Mouse (Mus musculus) liver (tissue): ENCODE results near the gene Maged2.
"Not testable (repeated sequence)": the region's sequence is repeated elsewhere in the genome, so short reads cannot be mapped to it uniquely, and the experiment has no call there.

Experiments used
- DNase-seq: peaks from one replicate; pipeline ENCODE4 v3.0.0-alpha.2; 2020; ENCODE audit warnings: mixed read lengths

Gene Maged2

DNA sequence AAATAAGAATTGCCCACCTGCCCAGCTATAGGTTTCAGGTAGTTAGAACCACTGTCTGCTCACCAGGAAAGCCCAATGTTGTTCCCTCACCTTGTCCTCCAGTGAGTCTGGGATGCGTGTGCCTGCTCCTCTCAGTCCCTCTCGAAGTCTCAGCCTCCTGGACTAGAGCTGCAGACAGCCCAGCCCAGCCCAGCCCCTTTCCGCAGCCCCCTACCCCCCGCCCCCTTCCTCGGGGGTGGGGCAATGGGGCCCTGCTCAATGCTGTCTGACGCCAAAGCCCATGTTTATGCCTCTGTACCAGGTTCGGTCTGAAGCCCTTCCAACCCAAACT lies at the start of gene Maged2:
TSS of gene Maged2 (minus strand) at position 207 of the 331 bp plus-strand sequence.
- DNase-seq, result peak; percentile 19

DNA sequence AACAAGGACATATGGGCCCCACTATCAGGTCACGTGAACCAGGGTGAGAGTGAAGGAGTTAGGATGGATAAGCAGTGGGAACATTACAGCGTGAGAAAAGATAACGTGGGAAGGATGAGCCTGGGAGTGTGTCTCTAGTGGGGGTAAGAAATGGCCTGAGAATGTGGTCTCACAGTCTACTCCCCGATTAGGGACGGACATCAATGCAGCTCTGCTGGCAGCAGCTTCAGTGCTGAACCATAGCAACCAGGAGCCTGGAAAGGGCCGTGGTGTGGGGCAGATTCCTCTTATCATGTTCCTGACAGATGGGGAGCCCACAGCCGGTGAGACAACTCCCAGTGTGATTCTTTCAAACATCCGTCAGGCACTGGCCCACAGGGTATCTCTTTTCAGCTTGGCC lies 34.1 kb upstream of the Maged2 start:
- DNase-seq, result peak; percentile 16

DNA sequence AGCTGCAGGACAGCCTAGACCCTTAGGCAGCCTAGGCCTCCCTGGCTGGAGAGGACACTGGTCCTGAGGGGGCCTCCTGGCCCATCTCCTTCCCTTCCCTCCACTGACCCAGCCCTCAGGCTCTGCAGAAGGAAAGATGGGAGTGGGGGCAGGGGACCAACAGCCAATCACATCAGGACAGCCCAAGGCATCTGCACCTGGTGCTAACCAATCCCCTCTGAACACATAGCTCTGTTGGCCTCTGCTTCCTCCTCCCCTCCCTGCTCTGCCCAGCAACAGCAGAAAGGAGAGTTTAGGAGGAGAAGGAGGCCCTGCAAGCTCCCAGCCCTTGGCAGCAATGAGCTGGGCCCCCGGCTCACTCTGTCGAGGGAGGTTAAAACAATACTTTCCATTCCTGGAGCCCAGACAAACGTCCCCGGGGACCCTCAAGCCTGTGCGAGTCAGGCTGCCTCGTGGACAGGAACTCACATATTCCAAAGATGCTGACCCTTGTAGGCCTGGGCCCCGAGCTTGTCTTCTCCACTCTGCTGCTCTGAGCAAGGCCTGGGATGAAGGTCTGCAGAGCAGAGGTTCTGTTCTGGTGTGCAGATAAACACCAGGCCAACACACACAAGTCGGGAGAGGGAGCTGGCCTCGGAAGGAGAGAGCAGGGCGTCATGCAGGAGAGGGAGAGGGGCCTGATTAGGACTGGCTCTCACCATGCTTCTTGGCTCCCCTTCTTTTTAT lies 31.5 kb upstream of the Maged2 start:
- DNase-seq, result not testable (repeated sequence)

DNA sequence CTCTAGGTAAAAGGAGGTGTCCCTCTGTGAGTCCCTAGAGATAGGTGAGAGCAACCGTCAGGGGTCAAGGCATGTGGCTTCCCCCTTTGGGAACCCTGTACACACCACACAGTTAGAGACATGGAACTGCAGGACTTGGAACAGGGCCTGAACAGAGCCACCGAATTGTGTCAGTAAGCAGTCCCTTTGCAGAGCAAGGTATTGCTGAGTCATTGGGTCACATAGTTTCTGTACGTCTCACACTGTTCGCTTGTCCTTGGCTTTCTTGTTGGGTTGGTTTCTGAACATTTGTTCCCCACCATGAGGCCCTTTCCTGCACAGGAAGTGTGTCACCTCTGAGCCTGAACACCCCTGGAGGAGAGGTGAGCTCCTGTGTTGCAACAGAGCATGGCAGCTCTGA lies 29.1 kb upstream of the Maged2 start:
- not testable (repeated sequence) for DNase-seq

DNA sequence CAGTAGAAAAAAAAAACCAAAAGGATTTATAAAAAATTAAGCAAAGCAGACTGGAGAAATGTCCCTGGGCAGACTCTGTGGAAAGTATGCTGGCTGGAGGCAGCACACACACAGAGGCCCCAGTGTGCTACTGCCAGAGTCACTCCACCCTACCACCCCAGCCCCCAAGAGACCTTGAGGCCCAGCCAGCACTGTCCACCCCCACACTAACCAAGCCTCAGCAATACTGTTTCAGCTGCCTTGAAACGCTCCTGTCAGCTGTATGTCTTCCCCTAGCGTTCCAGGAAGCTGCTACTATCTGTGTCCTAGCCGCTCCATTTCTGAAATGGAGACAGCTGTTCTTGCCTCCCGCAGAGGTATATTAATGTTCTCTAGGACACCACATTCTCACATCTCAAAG lies 16.2 kb upstream of the Maged2 start:
- DNase-seq, result no peak

DNA sequence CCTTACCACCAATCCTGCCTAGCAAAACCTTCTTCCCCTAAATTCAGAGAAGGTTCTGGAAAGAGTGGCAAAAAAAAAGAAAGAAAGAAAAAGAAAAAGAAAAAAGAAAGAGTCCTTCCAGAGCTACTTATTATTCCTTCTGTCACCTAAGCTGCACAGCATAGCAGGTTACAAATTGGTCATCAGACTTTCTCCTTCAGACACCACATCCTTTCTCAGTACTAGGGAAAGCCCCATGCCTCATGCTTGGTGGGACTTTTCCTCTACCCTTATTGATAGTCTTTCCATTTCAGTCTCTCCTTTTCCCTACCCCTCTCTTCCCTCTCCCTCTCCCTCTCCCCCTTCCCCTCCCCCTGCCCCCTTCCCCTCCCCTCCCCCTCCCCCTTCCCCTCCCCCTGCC lies 3.1 kb upstream of the Maged2 start:
- no peak for DNase-seq

DNA sequence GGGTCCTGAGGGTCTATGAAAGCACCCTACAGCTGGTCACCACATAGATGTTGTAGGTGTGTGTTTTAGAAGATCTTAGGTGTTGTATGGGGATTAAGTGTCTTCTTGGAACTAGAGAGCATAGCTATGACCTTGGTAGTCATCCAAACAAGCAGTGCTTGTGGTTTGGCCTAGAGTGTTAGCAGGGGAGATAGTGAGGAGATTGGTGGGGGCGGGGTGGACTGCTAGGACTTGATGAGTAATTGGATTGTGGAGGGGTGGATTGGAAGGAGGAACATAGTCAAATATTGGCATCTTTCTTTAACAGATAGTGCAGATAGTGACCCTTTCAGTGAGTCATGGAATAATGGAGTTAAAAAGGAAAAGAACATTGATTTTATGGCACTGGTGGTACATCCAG lies 1.5 kb upstream of the Maged2 start:
- no peak for DNase-seq

DNA sequence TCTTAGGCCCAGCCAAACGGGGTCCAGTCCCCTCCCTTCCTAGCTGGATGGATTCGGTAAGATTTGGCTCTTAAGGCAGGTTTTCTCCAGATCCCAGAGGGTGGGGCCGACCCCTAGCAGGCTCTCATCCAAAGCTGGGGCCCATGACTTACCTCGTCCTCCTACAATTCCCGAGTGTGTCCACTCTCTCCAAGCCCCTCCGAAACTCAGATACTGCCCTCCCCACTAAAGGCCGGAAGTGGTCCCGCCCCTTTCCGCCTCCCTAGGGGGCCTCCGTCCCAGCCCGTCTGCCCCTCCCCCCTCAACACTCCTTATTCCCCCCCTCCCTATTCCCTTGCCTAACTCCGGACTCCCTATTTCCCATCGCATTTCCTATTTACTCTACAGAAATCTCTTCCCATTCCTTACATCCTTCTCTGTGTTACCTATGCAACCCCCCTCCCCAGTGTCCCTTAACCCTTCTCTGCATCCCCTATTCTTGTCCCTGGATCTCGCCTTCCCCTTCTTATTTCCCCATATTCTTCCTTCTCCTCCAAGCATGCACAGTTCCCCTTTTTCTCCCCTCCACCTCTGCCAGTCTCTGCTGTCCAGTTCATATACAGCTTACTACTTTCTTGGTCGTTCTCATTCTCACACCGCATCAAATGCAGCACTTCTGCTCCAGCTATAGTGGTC lies 544 bp downstream of the Maged2 start:
- DNase-seq, result peak; percentile 53

DNA sequence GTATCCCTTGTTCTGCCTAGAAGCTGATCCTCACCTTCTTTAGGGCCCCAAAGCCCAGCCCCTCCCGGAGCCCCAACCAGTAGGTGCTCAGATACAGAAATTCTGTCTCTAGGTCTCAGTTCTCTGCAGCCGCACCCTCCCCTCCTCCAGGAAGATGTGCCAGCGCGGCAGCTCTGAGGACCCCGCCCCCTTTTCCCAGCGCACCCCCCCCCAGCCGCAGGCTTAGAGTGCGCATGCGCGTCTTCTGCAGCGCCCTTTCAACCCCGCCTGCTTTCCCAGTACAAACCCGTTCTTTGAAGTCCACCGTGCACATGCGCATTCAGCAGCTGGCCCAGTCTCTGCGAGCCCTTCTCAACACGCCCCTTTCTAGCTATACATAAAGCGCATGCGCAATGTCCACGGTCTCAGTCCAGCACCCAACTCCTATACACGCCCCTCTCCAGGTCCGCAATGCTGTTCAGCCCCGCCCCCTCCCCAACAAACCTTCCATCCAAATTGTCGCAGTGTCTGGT lies 1.3 kb downstream of the Maged2 start:
- DNase-seq, result peak; percentile 87

DNA sequence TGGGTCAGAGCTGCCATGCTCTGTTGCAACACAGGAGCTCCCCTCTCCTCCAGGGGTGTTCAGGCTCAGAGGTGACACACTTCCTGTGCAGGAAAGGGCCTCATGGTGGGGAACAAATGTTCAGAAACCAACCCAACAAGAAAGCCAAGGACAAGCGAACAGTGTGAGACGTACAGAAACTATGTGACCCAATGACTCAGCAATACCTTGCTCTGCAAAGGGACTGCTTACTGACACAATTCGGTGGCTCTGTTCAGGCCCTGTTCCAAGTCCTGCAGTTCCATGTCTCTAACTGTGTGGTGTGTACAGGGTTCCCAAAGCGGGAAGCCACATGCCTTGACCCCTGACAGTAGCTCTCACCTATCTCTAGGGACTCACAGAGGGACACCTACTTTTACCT lies 13.2 kb downstream of the Maged2 start:
- not testable (repeated sequence) for DNase-seq

DNA sequence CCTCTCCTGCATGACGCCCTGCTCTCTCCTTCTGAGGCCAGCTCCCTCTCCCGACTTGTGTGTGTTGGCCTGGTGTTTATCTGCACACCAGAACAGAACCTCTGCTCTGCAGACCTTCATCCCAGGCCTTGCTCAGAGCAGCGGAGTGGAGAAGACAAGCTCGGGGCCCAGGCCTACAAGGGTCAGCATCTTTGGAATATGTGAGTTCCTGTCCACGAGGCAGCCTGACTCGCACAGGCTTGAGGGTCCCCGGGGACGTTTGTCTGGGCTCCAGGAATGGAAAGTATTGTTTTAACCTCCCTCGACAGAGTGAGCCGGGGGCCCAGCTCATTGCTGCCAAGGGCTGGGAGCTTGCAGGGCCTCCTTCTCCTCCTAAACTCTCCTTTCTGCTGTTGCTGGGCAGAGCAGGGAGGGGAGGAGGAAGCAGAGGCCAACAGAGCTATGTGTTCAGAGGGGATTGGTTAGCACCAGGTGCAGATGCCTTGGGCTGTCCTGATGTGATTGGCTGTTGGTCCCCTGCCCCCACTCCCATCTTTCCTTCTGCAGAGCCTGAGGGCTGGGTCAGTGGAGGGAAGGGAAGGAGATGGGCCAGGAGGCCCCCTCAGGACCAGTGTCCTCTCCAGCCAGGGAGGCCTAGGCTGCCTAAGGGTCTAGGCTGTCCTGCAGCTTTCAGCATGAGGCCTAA lies 15.5 kb downstream of the Maged2 start:
- DNase-seq, result not testable (repeated sequence)
